Mouse (Mus musculus): ENCODE data around the gene Ybx2. TPM values are rescaled to one million over a fixed set of nuclear protein-coding genes. Genes with fewer than 3 reads are reported as not detected.

Gene Ybx2
- polyA plus RNA-seq, 1 experiment from 2014 or later = 9.3 TPM

- peaks cover 13% of the 10 kb centered on the region for H3K4me1 ChIP-seq
- ATAC-seq (ENCODE audit: low FRiP score, low read depth) = no peak
- H3K9me3 ChIP-seq = no peaks in the 10 kb centered on the region
- 80% methylated on average over 3 of the region's 3 CpGs for WGBS
- H3K27me3 ChIP-seq = peaks cover 30% of the 10 kb centered on the region
- no peak overlapping the region for H3K9ac ChIP-seq
- H3K36me3 ChIP-seq = peaks cover 80% of the 10 kb centered on the region
- no peak overlapping the region for H3K4me3 ChIP-seq
- no peak overlapping the region for H3K4me2 ChIP-seq (replicated peaks)
- no peak overlapping the region for H3K27ac ChIP-seq
Observed at GRCm38 (mm10) chr11:69970775-69971174, 35.2 kb downstream of the Ybx2 start.

DNA sequence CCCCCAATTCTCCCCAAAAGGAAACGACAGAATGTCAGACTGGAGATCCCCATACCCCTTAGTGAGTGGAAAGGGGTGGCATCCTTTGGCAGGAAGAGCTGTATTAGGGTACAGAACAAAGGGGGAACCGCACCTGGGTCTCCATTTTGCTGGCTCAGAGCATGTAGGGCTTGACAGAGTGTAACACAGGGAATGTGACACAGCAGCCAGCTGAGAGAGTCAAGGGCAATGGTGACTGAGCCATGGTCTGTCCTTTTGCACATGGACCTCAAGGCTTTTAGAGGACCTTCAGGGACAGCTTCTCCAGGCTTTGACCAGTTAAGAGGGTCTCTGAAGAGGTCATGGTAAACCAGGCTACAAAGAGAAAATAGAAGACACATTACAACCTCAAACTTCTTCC lies 39.3 kb downstream of the Ybx2 start:
- Histone ChIP-seq H3K36me3 (peaks cover 81% of the 10 kb centered on the region), H3K27me3 (no peaks in the 10 kb centered on the region), H3K9me3 (no peaks in the 10 kb centered on the region), H3K9ac (no peak overlapping the region), H3K4me1 (peaks cover 12% of the 10 kb centered on the region), H3K4me2 (replicated peaks) (no peak overlapping the region), H3K27ac (no peak overlapping the region), H3K4me3 (no peak overlapping the region)
- WGBS = 93% methylated on average over 2 of the region's 2 CpGs
- ATAC-seq (ENCODE audit: low FRiP score, low read depth) = no peak

- WGBS = 96% methylated on average over 4 of the region's 4 CpGs
- H3K9me3 ChIP-seq = no peaks in the 10 kb centered on the region
- no peak for ATAC-seq (ENCODE audit: low FRiP score, low read depth)
Observed at GRCm38 (mm10) chr11:69976271-69976670, 40.7 kb downstream of the Ybx2 start.

GRCm38 (mm10) chr11:69979827-69980195 lies 44.2 kb downstream of the Ybx2 start:
- Histone ChIP-seq H3K4me3 (peak overlapping the region; percentile 99), H3K4me2 (replicated peaks) (peak overlapping the region; percentile 92), H3K9ac (peak overlapping the region; percentile 90), H3K27me3 (no peaks in the 10 kb centered on the region), H3K27ac (peak overlapping the region; percentile 98), H3K4me1 (peaks cover 30% of the 10 kb centered on the region), H3K36me3 (peaks cover 52% of the 10 kb centered on the region), H3K9me3 (no peaks in the 10 kb centered on the region)
- no peak for ATAC-seq (ENCODE audit: low FRiP score, low read depth)
- 2% methylated on average over 16 of the region's 16 CpGs for WGBS

More at GRCm38 (mm10) chr11:69976271-69976670, 40.7 kb downstream of the Ybx2 start:
- Histone ChIP-seq H3K4me3 (no peak overlapping the region), H3K27me3 (no peaks in the 10 kb centered on the region), H3K9ac (no peak overlapping the region), H3K4me2 (replicated peaks) (no peak overlapping the region), H3K4me1 (peaks cover 12% of the 10 kb centered on the region), H3K27ac (no peak overlapping the region), H3K36me3 (peaks cover 71% of the 10 kb centered on the region)

DNA sequence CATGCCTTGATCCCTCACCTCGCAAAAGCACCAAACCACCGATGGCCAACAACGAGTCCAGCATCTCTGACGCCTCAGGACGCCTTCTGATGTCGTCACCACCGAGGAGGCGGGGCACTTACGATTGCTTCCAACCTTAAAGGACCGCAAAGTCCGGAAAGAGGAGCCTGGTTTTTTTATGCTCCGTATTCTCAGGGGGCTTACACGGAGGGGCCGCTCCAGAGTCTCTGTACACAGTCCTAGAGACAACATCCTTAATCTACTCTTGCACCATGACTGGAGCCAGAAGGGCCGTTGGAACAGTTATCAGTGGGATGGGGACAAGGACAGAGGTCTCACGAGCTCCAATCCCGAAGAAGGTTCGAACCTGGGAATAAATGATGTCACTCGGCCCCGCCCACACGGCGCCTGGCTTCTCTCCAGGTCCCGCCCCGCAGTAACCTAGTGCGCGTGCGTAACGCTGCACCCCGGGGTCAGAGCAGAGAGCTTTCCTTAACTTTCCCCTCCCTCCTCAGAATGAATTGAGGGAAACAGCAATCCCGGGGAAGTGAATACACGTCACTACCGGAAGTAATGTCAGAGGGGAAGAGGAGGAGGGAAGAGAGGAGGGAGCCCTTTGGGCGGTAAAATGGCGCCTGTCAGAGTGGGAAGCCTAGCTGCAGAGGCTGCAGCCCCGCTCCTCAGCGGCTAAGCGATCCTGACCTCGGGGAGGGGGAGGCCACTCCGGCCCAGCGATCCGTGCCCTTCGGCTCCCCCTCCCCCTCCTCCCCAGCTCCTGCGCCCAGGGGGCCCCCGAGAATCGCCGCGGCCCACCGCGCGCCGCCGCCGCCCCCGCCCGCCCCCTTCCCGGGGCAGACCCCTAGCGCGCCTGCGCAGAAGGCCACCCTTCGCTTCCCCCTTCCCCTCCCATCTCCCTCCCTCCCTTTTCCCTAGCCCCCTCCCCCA lies 44.9 kb downstream of the Ybx2 start:
- H3K4me3 ChIP-seq = peak overlapping the region; percentile 99
- peaks cover 30% of the 10 kb centered on the region for H3K4me1 ChIP-seq
- peak overlapping the region; percentile 92 for H3K4me2 ChIP-seq (replicated peaks)
- H3K27me3 ChIP-seq = no peaks in the 10 kb centered on the region
- peak overlapping the region; percentile 98 for H3K27ac ChIP-seq
- peak overlapping the region; percentile 100 for H3K9ac ChIP-seq
- WGBS = under 1% methylated on average over 49 of the region's 60 CpGs
- peak; percentile 94 for ATAC-seq (ENCODE audit: low FRiP score, low read depth)
- H3K36me3 ChIP-seq = peaks cover 52% of the 10 kb centered on the region
- H3K9me3 ChIP-seq = no peaks in the 10 kb centered on the region

GRCm38 (mm10) chr11:69981141-69981762 lies 45.7 kb downstream of the Ybx2 start, which contains the start of gene Ctdnep1:
Gene Ctdnep1, plus strand, starts transcription at chr11:69981156.
- H3K4me2 ChIP-seq (replicated peaks) = peak within 1 kb of the TSS; percentile 92
- under 1% methylated on average over 41 of the region's 43 CpGs for WGBS
- ATAC-seq (ENCODE audit: low FRiP score, low read depth) = peak; percentile 29; the same call in 1 of the 2 replicates
- no peaks in the 10 kb centered on the region for H3K27me3 ChIP-seq
- H3K4me3 ChIP-seq = peak within 1 kb of the TSS; percentile 99
- peaks cover 30% of the 10 kb centered on the region for H3K4me1 ChIP-seq
- no peaks in the 10 kb centered on the region for H3K9me3 ChIP-seq
- H3K36me3 ChIP-seq = peaks cover 50% of the 10 kb centered on the region
- H3K27ac ChIP-seq = peak within 1 kb of the TSS; percentile 98
- peak within 1 kb of the TSS; percentile 100 for H3K9ac ChIP-seq

DNA sequence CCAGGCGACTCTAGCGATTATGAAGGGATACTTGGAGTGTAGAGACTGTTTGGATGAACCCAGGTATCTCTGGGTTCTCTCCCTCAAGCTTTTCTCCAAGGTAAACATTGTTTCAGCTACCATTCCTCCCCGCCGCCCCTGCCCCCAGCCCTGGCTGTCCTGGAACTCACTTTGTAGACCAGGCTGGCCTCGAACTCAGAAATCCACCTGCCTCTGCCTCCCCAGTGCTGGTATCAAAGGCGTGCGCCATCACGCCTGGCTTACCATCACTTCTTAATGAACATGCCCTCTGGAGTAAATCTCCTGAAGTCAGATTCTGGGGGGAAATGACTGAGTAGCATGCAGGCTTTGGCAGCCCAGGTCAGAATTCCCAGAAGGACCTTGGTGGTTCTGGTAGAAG lies 46.6 kb downstream of the Ybx2 start, which contains the start of gene Elp5:
TSS of gene Elp5 (minus strand) at position 293 of the 400 bp plus-strand sequence.
- no peaks in the 10 kb centered on the region for H3K27me3 ChIP-seq
- peak within 1 kb of the TSS; percentile 99 for H3K4me3 ChIP-seq
- ATAC-seq (ENCODE audit: low FRiP score, low read depth) = no peak
- H3K27ac ChIP-seq = peak within 1 kb of the TSS; percentile 98
- H3K9ac ChIP-seq = peak within 1 kb of the TSS; percentile 100
- H3K36me3 ChIP-seq = peaks cover 52% of the 10 kb centered on the region
- peak within 1 kb of the TSS; percentile 84 for H3K4me2 ChIP-seq (replicated peaks)
- 61% methylated on average over 8 of the region's 8 CpGs for WGBS
- H3K9me3 ChIP-seq = no peaks in the 10 kb centered on the region
- H3K4me1 ChIP-seq = peaks cover 30% of the 10 kb centered on the region

DNA sequence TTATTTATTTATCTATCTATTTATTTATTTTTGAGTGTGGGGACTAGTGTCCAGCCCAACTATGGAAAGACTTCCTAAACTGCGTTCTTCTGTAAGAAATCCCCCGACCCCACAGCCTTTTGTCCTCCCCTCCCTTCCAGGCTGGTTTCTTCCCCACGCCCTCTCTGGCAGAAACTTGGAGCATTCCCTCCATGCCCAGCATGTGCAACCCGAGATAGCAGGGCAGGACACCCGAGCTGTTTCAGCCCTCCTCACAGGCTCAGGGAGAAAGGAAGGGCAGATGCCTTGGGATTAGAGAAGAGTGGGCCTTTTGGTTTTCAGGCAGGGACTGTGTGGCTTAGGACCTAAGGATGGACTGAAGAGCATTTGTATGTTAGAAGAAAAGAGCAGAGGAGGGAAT lies 47.3 kb downstream of the Ybx2 start:
- no peaks in the 10 kb centered on the region for H3K9me3 ChIP-seq
- peak overlapping the region; percentile 84 for H3K4me2 ChIP-seq (replicated peaks)
- peak overlapping the region; percentile 100 for H3K9ac ChIP-seq
- 33% methylated on average over 5 of the region's 5 CpGs for WGBS
- no peaks in the 10 kb centered on the region for H3K27me3 ChIP-seq
- H3K4me3 ChIP-seq = peak overlapping the region; percentile 99
- H3K27ac ChIP-seq = no peak overlapping the region
- peaks cover 54% of the 10 kb centered on the region for H3K36me3 ChIP-seq
- ATAC-seq (ENCODE audit: low FRiP score, low read depth) = no peak
- H3K4me1 ChIP-seq = peaks cover 30% of the 10 kb centered on the region

GRCm38 (mm10) chr11:69983377-69983776 lies 47.8 kb downstream of the Ybx2 start:
- Histone ChIP-seq H3K9ac (peak overlapping the region; percentile 100), H3K4me1 (peaks cover 30% of the 10 kb centered on the region), H3K9me3 (no peaks in the 10 kb centered on the region), H3K4me3 (peak overlapping the region; percentile 99), H3K27me3 (no peaks in the 10 kb centered on the region), H3K27ac (no peak overlapping the region), H3K4me2 (replicated peaks) (peak overlapping the region; percentile 84), H3K36me3 (peaks cover 54% of the 10 kb centered on the region)
- ATAC-seq (ENCODE audit: low FRiP score, low read depth) = no peak
- 90% methylated on average over 4 of the region's 4 CpGs for WGBS

DNA sequence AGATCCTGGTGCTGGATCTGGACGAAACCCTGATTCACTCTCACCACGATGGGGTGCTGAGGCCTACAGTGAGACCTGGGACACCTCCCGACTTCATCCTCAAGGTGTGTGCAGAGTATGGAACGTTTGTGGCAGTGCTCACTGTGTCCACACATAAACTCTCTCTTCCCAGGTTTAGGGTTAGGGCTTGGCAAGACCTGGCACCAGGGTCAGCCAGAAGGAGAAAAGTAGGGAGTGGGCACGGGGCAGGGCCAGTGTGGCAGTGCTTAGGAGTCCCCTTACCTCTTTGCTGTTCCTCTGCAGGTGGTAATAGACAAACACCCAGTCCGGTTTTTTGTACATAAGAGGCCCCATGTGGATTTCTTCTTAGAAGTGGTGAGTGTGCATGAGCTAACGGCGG lies 48.8 kb downstream of the Ybx2 start:
- no peak overlapping the region for H3K4me2 ChIP-seq (replicated peaks)
- no peak overlapping the region for H3K27ac ChIP-seq
- 89% methylated on average over 8 of the region's 8 CpGs for WGBS
- no peaks in the 10 kb centered on the region for H3K9me3 ChIP-seq
- no peak for ATAC-seq (ENCODE audit: low FRiP score, low read depth)
- no peaks in the 10 kb centered on the region for H3K27me3 ChIP-seq
- peaks cover 22% of the 10 kb centered on the region for H3K4me1 ChIP-seq
- H3K9ac ChIP-seq = 0 out of 2 replicates have a peak overlapping the region, but pooled peaks have one; percentile 4
- H3K4me3 ChIP-seq = no peak overlapping the region
- H3K36me3 ChIP-seq = peaks cover 60% of the 10 kb centered on the region

GRCm38 (mm10) chr11:69989949-69990348 lies 54.4 kb downstream of the Ybx2 start:
- no peak overlapping the region for H3K4me3 ChIP-seq
- H3K4me2 ChIP-seq (replicated peaks) = no peak overlapping the region
- H3K9ac ChIP-seq = peak overlapping the region; percentile 31; the same call in 1 of the 2 replicates
- H3K27ac ChIP-seq = no peak overlapping the region; the same call in 1 of the 2 replicates
- H3K4me1 ChIP-seq = peaks cover 30% of the 10 kb centered on the region
- peaks cover 69% of the 10 kb centered on the region for H3K36me3 ChIP-seq
- no peaks in the 10 kb centered on the region for H3K9me3 ChIP-seq
- no peak for ATAC-seq (ENCODE audit: low FRiP score, low read depth)
- WGBS = 90% methylated on average over 8 of the region's 8 CpGs
- no peaks in the 10 kb centered on the region for H3K27me3 ChIP-seq

Measured in limb, embryonic 13.5 days (tissue).